Mouse (Mus musculus): ENCODE data around the gene Hspa1l.
"Not testable (repeated sequence)": the region's sequence is repeated elsewhere in the genome, so short reads cannot be mapped to it uniquely, and the experiment has no call there.

Hspa1l gene

DNA sequence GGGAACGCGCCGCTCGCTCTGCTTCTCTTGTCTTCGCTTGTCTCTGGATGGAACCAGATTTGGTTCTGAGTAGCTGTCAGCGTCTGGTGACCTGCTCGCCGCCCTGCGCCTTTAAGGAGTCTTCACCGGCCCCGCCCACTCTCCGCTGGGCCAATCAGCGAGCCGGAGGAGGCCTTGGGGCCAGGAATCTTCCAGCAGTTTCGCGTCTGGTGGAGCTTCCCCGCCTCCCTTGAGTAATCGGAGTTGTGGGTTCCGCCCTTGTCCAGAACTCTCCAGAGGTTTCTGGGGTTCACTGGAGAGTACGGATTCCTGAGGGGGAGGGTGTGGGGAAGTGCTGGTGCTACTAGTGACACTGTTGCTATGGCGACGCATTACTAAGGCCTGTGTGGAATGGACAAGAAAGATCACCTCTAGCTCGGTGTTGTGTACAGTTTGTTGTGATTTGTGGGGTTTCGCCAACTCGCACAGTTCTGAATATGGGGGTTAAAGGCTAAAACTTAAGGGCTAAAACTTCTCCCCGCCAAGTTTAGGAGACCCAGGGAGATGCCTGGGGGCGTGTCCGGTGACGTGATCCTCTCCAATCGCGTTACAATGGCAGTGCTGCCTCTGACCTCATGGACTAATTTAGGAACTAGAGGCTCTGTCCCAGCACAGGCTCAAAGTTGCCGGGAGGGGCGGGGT, at the start of gene Hspa1l, which contains the start of gene Hspa1a:
Gene Hspa1l (plus strand): TSS at position 635 of the 681 bp plus-strand sequence.
Gene Hspa1a (minus strand): TSS at position 88 of the 681 bp plus-strand sequence.
- DNase-seq: peak; percentile 76

- DNase-seq: no peak
Measured at GRCm38 (mm10) chr17:34922939-34923338, 49.6 kb upstream of the Hspa1l start.

DNA sequence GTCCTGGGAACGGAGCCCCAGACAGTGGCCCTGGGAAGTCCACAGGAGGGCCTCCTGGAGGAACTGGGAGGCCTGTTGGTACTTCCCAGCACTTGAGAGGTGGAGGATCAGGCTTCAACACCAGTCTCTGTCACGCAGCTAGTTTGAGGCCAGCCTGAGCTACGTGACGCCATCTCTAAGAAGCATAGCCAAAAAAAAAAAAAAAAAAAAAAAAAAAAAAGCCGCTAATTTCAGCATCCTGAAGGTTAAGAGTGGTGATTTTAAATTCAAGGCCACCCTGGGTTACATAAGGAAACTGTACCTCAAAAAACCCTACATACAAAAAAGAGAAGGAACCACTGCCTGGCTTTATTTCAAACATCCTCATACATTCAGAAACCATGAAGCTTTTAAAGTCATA, 48.2 kb upstream of the Hspa1l start:
- no peak for DNase-seq

- DNase-seq: no peak
Measured at GRCm38 (mm10) chr17:34927306-34928019, 45.0 kb upstream of the Hspa1l start.

DNA sequence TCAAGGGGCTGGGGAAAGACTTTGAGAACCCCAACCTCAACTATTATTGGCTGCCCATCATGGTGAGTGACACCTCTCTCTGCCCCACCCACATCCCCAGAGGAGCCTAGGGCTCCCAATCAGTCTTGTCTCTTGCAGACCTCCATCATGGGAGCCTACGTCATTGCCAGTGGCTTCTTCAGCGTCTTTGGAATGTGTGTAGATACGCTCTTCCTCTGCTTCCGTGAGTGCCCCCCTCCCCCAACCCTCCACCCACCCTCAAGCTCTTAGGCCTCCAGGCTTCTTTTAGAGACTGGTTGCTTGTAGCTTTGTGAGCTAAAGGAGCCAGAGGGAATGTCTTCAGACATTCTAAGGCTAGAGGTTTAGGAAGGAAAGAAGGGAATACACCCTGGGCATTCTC, 43.7 kb upstream of the Hspa1l start:
- no peak for DNase-seq

GRCm38 (mm10) chr17:34931061-34931734, 41.3 kb upstream of the Hspa1l start, which contains the start of gene Neu1:
Neu1 (plus strand) TSS chr17:34931253.
- DNase-seq: peak; percentile 98

- DNase-seq: no peak
Measured at GRCm38 (mm10) chr17:34931735-34932098, 40.8 kb upstream of the Hspa1l start.

- no peak for DNase-seq
Measured at GRCm38 (mm10) chr17:34932287-34932686, 40.2 kb upstream of the Hspa1l start.

- DNase-seq: no peak
Measured at GRCm38 (mm10) chr17:34934031-34934430, 38.5 kb upstream of the Hspa1l start.

DNA sequence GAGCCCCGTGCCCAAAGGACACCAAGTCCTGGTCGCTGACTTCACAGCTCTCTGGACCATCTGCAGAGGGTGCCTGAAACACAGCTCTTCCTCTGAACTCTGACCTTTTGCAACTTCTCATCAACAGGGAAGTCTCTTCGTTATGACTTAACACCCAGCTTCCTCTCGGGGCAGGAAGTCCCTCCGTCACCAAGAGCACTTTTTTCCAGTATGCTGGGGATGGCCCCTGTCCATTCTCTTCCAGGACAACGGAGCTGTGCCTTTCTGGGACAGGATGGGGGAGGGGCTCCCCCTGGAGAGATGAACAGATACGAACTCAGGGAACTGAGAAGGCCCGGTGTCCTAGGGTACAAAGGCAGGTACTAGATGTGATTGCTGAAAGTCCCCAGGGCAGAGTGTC, 37.7 kb upstream of the Hspa1l start:
- no peak for DNase-seq

GRCm38 (mm10) chr17:34937960-34938505, 34.5 kb upstream of the Hspa1l start:
- no peak for DNase-seq

GRCm38 (mm10) chr17:34941344-34942041, 31.0 kb upstream of the Hspa1l start:
- no peak for DNase-seq

GRCm38 (mm10) chr17:34943128-34943815, 29.2 kb upstream of the Hspa1l start:
- no peak for DNase-seq

GRCm38 (mm10) chr17:34944362-34944761, 28.1 kb upstream of the Hspa1l start:
- DNase-seq: no peak

GRCm38 (mm10) chr17:34946486-34947140, 25.9 kb upstream of the Hspa1l start:
- DNase-seq: no peak

GRCm38 (mm10) chr17:34947606-34948005, 24.9 kb upstream of the Hspa1l start:
- no peak for DNase-seq

DNA sequence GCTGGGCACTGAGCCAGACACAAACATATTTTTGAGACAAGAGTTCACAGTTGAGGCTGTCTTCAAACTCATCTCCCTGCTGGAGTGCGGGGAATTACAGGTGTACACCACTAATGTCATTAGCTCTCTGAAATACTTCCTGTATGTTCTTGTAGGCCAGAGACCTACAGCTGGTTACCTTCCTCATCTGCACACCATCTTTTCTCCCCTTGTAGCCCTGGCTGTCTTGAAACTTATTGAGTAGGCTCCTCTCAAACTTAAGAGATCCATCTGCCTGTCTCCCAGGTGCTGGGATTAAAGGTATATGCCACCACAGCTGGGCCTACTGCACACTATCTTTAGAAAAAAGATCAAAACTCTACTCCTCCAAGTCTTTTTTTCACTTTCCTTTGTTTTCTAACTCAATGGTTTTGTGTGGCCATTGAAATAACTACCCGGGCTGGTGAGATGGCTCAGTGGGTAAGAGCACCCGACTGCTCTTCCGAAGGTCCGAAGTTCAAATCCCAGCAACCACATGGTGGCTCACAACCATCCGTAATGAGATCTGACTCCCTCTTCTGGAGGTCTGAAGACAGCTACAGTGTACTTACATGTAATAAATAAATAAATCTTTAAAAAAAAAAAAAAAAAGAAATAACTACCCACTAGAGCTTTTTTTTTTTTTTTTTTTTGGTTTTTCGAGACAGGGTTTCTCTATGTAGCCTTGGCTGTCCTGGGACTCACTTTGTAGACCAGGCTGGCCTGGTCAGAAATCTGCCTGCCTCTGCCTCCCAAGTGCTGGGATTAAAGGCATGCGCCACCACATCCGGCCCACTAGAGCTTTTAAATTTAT, 23.6 kb upstream of the Hspa1l start:
- not testable (repeated sequence) for DNase-seq

DNA sequence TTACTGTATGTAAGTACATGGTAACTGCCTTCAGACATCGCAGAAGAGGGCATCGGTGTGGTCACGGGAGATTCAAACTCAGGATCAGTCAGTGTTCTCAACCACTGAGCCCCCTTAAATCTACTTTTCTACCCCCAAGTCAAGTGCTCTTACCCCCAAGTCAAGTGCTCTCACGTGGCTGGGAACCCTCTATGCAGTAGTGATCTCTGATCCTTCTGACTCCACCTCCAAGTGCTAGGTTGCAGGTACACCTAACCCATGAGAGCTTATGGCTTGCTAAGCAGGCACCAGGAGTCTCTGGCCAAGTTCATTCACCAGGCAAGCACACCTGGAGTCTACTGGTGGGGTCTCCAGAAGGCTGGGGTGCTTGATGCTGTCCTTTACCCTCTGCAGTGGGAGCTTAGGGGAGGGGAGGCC, 22.9 kb upstream of the Hspa1l start:
- no peak for DNase-seq

DNA sequence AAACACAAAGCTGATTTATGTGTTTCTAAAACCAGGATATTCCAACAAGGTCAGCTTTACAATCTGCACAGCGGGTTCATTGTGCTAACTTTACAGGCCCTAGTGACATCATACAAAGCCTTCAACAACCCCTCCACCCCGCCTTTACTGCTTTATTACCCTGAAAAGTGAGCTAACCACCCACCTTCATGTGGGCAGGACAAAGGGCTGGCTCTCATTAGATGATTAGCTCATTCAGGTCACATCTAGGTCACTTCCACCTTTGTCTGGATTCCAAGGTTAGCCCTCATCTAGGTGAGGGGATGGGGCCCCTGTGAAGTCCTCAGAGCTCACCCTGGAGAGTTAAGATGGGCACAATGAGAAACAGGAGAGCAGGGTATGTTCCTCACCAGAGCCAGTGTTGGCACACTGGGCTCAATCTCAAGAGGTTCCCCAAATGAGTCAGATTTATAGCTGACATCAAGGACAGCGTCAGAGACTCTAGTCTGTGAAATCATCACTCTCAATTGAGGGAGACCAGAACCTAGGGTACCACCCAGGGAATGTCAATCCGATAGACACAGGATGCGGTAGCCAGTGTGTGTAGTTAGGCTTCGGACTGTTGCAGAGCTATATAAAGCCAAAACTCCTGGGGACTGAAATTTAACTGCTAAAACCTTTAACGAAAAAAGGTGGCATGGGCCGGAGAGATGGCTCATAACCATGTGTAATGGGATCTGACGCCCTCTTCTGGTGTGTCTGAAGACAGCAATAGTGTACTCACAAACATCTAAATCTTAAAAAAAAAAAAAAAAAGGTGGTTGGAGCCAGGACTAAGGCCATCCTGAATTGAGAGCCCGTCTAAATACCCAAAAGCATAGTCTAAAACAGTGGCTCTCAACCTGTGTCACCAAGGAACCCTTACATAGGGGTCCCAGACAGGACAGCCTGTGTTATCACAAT, 21.7 kb upstream of the Hspa1l start:
- DNase-seq: no peak

All from cerebellum, adult 11 months (tissue).